Mouse (Mus musculus) myocyte (in vitro differentiated cells): ENCODE data around the gene Gm28053. TPM values are rescaled to one million over a fixed set of nuclear protein-coding genes. Genes with fewer than 3 reads are reported as not detected.

ENCODE experiments used
- H3K27me3 ChIP-seq: one replicate; pipeline ENCODE4 v1.6.1; 2011; ENCODE audit not compliant: control insufficient read depth, insufficient read depth, insufficient read length
- H3K36me3 ChIP-seq: one replicate; pipeline ENCODE4 v1.6.1; 2011; ENCODE audit not compliant: control insufficient read depth, insufficient read depth
- H3K4me2 ChIP-seq: one replicate; pipeline ENCODE4 v1.6.1; 2011; ENCODE audit warnings: low read depth, control low read depth
- H3K4me3 ChIP-seq: one replicate; pipeline ENCODE4 v1.5.1; 2011; ENCODE audit warnings: mild to moderate bottlenecking, control low read depth, moderate library complexity
- H3K79me2 ChIP-seq: one replicate; pipeline ENCODE4 v1.6.1; 2011; ENCODE audit not compliant: control insufficient read depth, insufficient read depth
- H3ac ChIP-seq: one replicate; pipeline ENCODE4 v1.6.1; 2011; ENCODE audit not compliant: control insufficient read depth, insufficient read length
- CEBPB ChIP-seq: IDR thresholded peaks from 2 replicates; pipeline ENCODE4 v1.6.1; 2011; ENCODE audit warnings: mild to moderate bottlenecking, moderate library complexity; ENCODE audit not compliant: poor library complexity, insufficient read depth, severe bottlenecking
- E2F4 ChIP-seq: IDR thresholded peaks from one replicate; pipeline ENCODE4 v1.6.1; 2011; ENCODE audit warnings: mild to moderate bottlenecking, control low read depth, moderate library complexity; ENCODE audit not compliant: insufficient read depth
- MAX ChIP-seq: IDR thresholded peaks from one replicate; pipeline ENCODE4 v1.6.1; 2011; ENCODE audit warnings: low read depth, mild to moderate bottlenecking, control low read depth
- MYOD1 ChIP-seq, 3 experiments: IDR thresholded peaks; one replicate each; pipeline ENCODE4 v1.6.1; 2011; ENCODE audit warnings: control low read depth in 2 of 3, low read depth in 2 of 3, mild to moderate bottlenecking in 2 of 3, moderate library complexity in 1 of 3; ENCODE audit not compliant: insufficient read length in 2 of 3, control insufficient read depth in 1 of 3
- MYOG ChIP-seq, 3 experiments: IDR thresholded peaks; one replicate each; pipeline ENCODE4 v1.6.1; 2011; ENCODE audit warnings: control low read depth in 2 of 3, low read depth in 2 of 3, mild to moderate bottlenecking in 2 of 3; ENCODE audit not compliant: insufficient read length in 2 of 3, control insufficient read depth in 1 of 3, insufficient read depth in 1 of 3
- POLR2A ChIP-seq: IDR thresholded peaks from one replicate; pipeline ENCODE4 v1.6.1; 2011; ENCODE audit warnings: low read depth, mild to moderate bottlenecking, control low read depth, moderate library complexity; ENCODE audit not compliant: insufficient read length
- POLR2AphosphoS2 ChIP-seq: IDR thresholded peaks from one replicate; pipeline ENCODE4 v1.6.1; 2011; ENCODE audit warnings: low read depth, control low read depth; ENCODE audit not compliant: insufficient read length
- REST ChIP-seq: IDR thresholded peaks from one replicate; pipeline ENCODE4 v1.6.1; 2011; ENCODE audit warnings: mild to moderate bottlenecking, control low read depth, moderate library complexity; ENCODE audit not compliant: insufficient read depth, insufficient read length
- SRF ChIP-seq: IDR thresholded peaks from one replicate; pipeline ENCODE4 v1.6.1; 2011; ENCODE audit warnings: low read depth; ENCODE audit not compliant: control insufficient read depth, insufficient read length
- TCF12 ChIP-seq: IDR thresholded peaks from one replicate; pipeline ENCODE4 v1.6.1; 2011; ENCODE audit warnings: mild to moderate bottlenecking, control low read depth; ENCODE audit not compliant: poor library complexity, insufficient read depth, severe bottlenecking
- TCF3 ChIP-seq: IDR thresholded peaks from one replicate; pipeline ENCODE4 v1.6.1; 2011; ENCODE audit warnings: low read depth, control low read depth; ENCODE audit not compliant: insufficient read length
- USF1 ChIP-seq: IDR thresholded peaks from one replicate; pipeline ENCODE4 v1.6.1; 2011; ENCODE audit warnings: low read depth, mild to moderate bottlenecking, control low read depth, moderate library complexity
- polyA plus RNA-seq: library from polyadenylated mRNA; unstranded; fragments of >200 nt; fragmentation: generic; extraction: Trizol; gene quantifications from one replicate; pipeline ENCODE4 v1.2.1, GENCODE M21; 2012; ENCODE audit warnings: missing spikeins

Gene Gm28053
- polyA plus RNA-seq, 1 experiment = not detected

DNA sequence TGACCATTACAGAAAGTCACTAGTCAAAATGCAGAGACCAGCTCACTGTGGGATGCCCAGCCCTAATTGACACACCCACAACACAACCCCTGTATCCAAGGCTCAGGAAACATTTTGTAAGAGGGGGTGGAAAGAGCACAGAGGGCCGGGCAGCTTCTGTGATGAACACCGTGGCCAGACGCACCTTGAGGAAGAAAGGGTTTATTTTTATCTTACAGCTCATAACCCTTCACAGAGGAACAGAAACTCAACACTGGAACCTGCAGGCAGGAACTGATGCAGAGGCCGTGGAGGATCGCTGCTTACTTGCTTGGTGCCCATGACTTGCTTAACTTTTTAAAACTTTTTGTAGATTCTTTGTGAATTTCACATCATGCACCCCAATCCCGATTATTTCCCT is 25.4 kb upstream of the Gm28053 start:
- H3K36me3 ChIP-seq = no peaks in the 10 kb centered on the region
- H3K4me3 ChIP-seq = no peak overlapping the region
- no peak overlapping the region for H3K4me2 ChIP-seq
- no peaks in the 10 kb centered on the region for H3K27me3 ChIP-seq
- no peaks in the 10 kb centered on the region for H3K79me2 ChIP-seq
- no peak overlapping the region for H3ac ChIP-seq
- TF ChIP-seq MAX = no peak
- no peak for TF ChIP-seq TCF3
- no peak for TF ChIP-seq REST
- no peak for TF ChIP-seq USF1
- no peak for TF ChIP-seq E2F4
- TF ChIP-seq MYOD1 (IDR thresholded peaks at IDR 0.05; ENCODE audit: control insufficient read depth in 1 of 3, insufficient read length in 2 of 3, low read depth in 2 of 3) = no peak
- TF ChIP-seq SRF = no peak
- no peak for TF ChIP-seq MYOG (IDR thresholded peaks at IDR 0.05; ENCODE audit: control insufficient read depth in 1 of 3, insufficient read depth in 1 of 3, insufficient read length in 2 of 3, low read depth in 2 of 3)
- no peak for TF ChIP-seq POLR2A

DNA sequence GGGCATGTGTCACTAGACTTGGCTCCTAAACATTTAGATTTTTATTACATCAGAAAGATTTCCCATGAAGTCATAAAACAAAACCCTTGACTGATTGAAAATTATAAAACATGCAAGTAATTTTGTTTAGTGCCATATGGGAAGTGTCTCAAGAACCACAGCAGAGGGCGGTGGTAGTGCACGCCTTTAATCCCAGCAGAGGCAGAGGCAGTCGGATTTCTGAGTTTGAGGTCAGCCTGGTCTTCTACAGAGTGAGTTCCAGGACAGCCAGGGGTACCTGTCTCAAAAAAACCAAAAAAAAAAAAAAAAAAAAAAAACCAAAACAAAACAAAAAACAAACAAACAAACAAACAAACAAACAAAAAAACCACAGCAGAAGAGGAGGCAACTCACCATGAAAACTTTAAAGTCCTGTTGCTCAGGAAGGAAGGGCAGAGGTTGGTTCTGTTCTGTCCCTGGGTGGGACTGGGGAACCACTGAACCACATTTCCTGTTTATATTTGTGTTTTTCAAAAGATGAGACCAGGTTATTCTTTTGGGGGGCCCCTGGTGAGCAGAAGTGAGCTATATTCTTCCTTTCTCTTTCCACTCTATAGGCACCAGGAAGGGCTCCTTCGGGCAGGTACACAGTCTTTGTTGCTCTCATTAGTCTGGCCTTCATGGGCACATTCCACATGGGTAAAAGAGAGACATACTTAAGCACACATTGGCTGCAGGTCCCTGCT is 21.4 kb upstream of the Gm28053 start:
- Histone ChIP-seq H3ac (no peak overlapping the region), H3K4me3 (no peak overlapping the region), H3K79me2 (no peaks in the 10 kb centered on the region), H3K27me3 (no peaks in the 10 kb centered on the region), H3K4me2 (no peak overlapping the region), H3K36me3 (no peaks in the 10 kb centered on the region)
- TF ChIP-seq POLR2AphosphoS2 (no peak), POLR2A (no peak), MYOG (IDR thresholded peaks at IDR 0.05; ENCODE audit: control insufficient read depth in 1 of 3, insufficient read depth in 1 of 3, insufficient read length in 2 of 3, low read depth in 2 of 3) (no peak), TCF3 (no peak), REST (no peak), CEBPB (no peak), MAX (no peak)

DNA sequence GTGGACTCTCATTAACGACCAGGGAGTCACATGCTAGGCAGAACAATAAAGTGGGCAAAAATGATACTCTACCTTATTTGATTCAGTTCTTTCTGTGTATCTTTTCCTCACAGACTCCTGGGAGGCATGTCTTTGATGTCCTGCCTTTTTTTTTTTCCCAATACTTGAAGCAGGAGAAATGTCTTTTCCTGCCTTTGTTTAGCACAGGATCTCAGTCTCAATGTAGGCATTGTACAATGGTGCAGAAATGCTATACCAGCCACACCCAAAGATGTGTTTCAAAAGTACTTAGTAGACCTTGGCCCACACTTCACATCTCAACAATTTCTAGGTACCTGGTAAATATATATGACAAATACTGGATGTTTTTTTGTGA is 20.9 kb upstream of the Gm28053 start:
- no peak overlapping the region for H3ac ChIP-seq
- no peaks in the 10 kb centered on the region for H3K79me2 ChIP-seq
- no peak overlapping the region for H3K4me2 ChIP-seq
- H3K4me3 ChIP-seq = no peak overlapping the region
- H3K27me3 ChIP-seq = no peaks in the 10 kb centered on the region
- no peak for TF ChIP-seq E2F4
- TF ChIP-seq TCF12 = no peak
- no peak for TF ChIP-seq CEBPB
- no peak for TF ChIP-seq MYOD1 (IDR thresholded peaks at IDR 0.05; ENCODE audit: control insufficient read depth in 1 of 3, insufficient read length in 2 of 3, low read depth in 2 of 3)
- TF ChIP-seq REST = no peak
- no peak for TF ChIP-seq POLR2A
- no peak for TF ChIP-seq TCF3
- no peak for TF ChIP-seq MYOG (IDR thresholded peaks at IDR 0.05; ENCODE audit: control insufficient read depth in 1 of 3, insufficient read depth in 1 of 3, insufficient read length in 2 of 3, low read depth in 2 of 3)
- TF ChIP-seq SRF = no peak
- no peak for TF ChIP-seq USF1
- TF ChIP-seq POLR2AphosphoS2 = no peak
- no peak for TF ChIP-seq MAX
- no peaks in the 10 kb centered on the region for H3K36me3 ChIP-seq

DNA sequence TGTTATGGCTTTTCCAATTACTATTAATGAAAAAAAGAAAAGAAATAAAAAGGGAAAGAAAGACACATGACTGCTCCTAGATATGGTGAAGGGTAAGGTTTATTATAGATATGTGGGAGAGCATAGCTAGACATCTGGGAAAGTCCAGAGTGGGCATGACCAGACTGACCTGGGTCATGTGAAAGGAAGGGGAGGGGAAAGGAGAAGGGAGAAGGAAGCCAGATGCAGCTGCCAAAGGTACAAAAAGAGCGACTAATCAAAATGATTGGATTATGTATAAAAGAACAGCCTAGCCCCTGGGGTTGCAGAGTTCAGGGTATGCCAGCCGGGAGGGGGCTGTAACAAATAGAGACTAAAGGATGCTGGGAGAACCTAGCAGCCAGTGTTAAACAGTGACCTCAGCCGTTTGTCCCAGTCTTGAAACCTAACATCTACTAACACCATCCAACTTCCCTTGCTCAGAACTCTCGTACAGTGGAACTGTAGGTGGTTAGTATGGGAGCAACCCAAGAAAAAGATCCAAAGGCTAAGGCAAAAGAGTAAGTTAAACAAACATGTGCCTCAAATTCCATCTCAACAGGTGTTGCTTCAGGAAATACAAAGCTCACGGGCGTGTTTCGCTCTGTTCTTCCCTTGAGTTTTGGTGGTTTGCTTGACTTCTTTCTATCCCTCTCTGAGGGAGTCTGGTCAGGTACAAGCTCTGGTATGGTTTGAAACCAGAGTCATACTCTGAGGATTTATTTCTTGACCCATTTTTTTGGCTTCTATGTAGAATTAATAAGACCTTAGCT is 20.1 kb upstream of the Gm28053 start:
- Histone ChIP-seq H3K4me3 (no peak overlapping the region), H3K36me3 (no peaks in the 10 kb centered on the region), H3ac (no peak overlapping the region), H3K4me2 (no peak overlapping the region), H3K79me2 (no peaks in the 10 kb centered on the region), H3K27me3 (no peaks in the 10 kb centered on the region)
- TF ChIP-seq POLR2AphosphoS2 (no peak), USF1 (no peak), REST (no peak), MAX (no peak), SRF (no peak), E2F4 (no peak), MYOG (IDR thresholded peaks at IDR 0.05; ENCODE audit: control insufficient read depth in 1 of 3, insufficient read depth in 1 of 3, insufficient read length in 2 of 3, low read depth in 2 of 3) (no peak), TCF3 (no peak), CEBPB (no peak), TCF12 (no peak), MYOD1 (IDR thresholded peaks at IDR 0.05; ENCODE audit: control insufficient read depth in 1 of 3, insufficient read length in 2 of 3, low read depth in 2 of 3) (no peak), POLR2A (no peak)

DNA sequence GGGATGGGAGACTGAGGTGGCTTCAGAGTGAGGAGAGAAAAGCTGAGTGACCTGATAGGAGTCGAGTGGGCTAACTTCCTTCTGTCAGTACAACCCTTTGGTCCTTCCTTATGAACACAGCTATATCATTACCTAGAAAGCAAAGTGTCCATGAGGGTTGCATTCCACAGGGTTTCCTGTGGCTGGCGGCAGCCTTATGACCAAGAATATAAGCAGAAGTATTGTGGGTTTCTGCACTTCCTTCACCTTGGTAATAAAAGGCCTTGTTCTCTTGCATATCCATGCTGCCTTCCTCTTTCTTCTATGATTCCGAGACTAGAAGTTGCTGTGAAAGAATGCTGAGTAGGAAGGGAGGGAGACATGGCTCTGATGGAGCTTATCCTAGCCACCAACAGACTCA is 19.5 kb upstream of the Gm28053 start:
- Histone ChIP-seq H3K4me2 (no peak overlapping the region), H3K4me3 (no peak overlapping the region), H3K27me3 (no peaks in the 10 kb centered on the region), H3K36me3 (no peaks in the 10 kb centered on the region), H3ac (no peak overlapping the region), H3K79me2 (no peaks in the 10 kb centered on the region)
- TF ChIP-seq MYOG (IDR thresholded peaks at IDR 0.05; ENCODE audit: control insufficient read depth in 1 of 3, insufficient read depth in 1 of 3, insufficient read length in 2 of 3, low read depth in 2 of 3) = no peak
- no peak for TF ChIP-seq TCF12
- no peak for TF ChIP-seq REST
- no peak for TF ChIP-seq SRF
- no peak for TF ChIP-seq E2F4
- no peak for TF ChIP-seq POLR2A
- no peak for TF ChIP-seq MYOD1 (IDR thresholded peaks at IDR 0.05; ENCODE audit: control insufficient read depth in 1 of 3, insufficient read length in 2 of 3, low read depth in 2 of 3)
- TF ChIP-seq TCF3 = no peak
- no peak for TF ChIP-seq CEBPB
- no peak for TF ChIP-seq POLR2AphosphoS2
- TF ChIP-seq MAX = no peak
- no peak for TF ChIP-seq USF1
